Mouse (Mus musculus) neural tube, embryonic 15.5 days (tissue): Measurements from ENCODE around the gene Slc35a1. TPM values are rescaled to one million over a fixed set of nuclear protein-coding genes. Genes with fewer than 3 reads are reported as not detected.

Experiments used
- ATAC-seq: fragments of 200-750 bp; cut with Nextera tagmentation; 2 replicates; pipeline ENCODE4 v1.8.0; 2017; ENCODE audit warnings: mild to moderate bottlenecking, moderate TSS enrichment, moderate library complexity; ENCODE audit not compliant: low FRiP score
- H3K27ac ChIP-seq: fragments of 300-500 bp; sonication (generic); replicated peaks from 2 replicates; pipeline ENCODE4 v1.5.1; 2015; ENCODE audit warnings: mild to moderate bottlenecking, inconsistent platforms
- H3K27me3 ChIP-seq: fragments of 300-500 bp; sonication (generic); replicated peaks from 2 replicates; pipeline ENCODE4 v1.6.1; 2015; ENCODE audit warnings: inconsistent platforms
- H3K36me3 ChIP-seq: fragments of 300-500 bp; sonication (generic); 2 replicates; pipeline ENCODE4 v1.6.1; 2015; ENCODE audit warnings: inconsistent platforms
- H3K4me1 ChIP-seq: fragments of 300-500 bp; sonication (generic); 2 replicates; pipeline ENCODE4 v1.6.1; 2015; ENCODE audit warnings: inconsistent platforms
- H3K4me2 ChIP-seq: fragments of 300-500 bp; sonication (generic); 2 replicates; pipeline ENCODE4 v1.6.1; 2015; ENCODE audit warnings: inconsistent platforms, mild to moderate bottlenecking, moderate library complexity
- H3K4me3 ChIP-seq: fragments of 300-500 bp; sonication (generic); replicated peaks from 2 replicates; pipeline ENCODE4 v1.5.1; 2015; ENCODE audit warnings: mild to moderate bottlenecking, inconsistent platforms
- H3K9ac ChIP-seq: fragments of 300-500 bp; sonication (generic); replicated peaks from 2 replicates; pipeline ENCODE4 v1.6.1; 2015; ENCODE audit warnings: mild to moderate bottlenecking, inconsistent platforms
- H3K9me3 ChIP-seq: fragments of 300-500 bp; sonication (generic); replicated peaks from 2 replicates; pipeline ENCODE4 v1.6.1; 2016; ENCODE audit warnings: inconsistent platforms
- WGBS: fragments of 180-500 bp; shearing (Covaris S2); methylation state at CpG from one replicate; pipeline ENCODE4 v1.1.7; 2015; ENCODE audit warnings: mixed read lengths; 5-methylcytosine and 5-hydroxymethylcytosine counted together
- polyA plus RNA-seq: library from polyadenylated mRNA; unstranded; fragments of >200 nt; fragmentation: Nextera tagmentation; extraction: Ambion mirVana; gene quantifications from 2 replicates; pipeline ENCODE4 v1.2.1, GENCODE M21; 2015

Slc35a1 gene
- polyA plus RNA-seq, 1 experiment from 2014 or later, result 48.1 TPM

GRCm38 (mm10) chr4:34703029-34703428 is 15.8 kb upstream of the Slc35a1 start:
- H3K9ac ChIP-seq, result no peak overlapping the region
- H3K36me3 ChIP-seq, result no peaks in the 10 kb centered on the region
- WGBS, result 73% methylated on average over 4 of the region's 4 CpGs
- no peak overlapping the region for H3K4me3 ChIP-seq
- H3K4me2 ChIP-seq, result no peak overlapping the region
- no peaks in the 10 kb centered on the region for H3K4me1 ChIP-seq
- H3K9me3 ChIP-seq, result no peaks in the 10 kb centered on the region
- no peaks in the 10 kb centered on the region for H3K27me3 ChIP-seq
- H3K27ac ChIP-seq, result no peak overlapping the region
- no peak for ATAC-seq

GRCm38 (mm10) chr4:34702231-34702630 is 15.0 kb upstream of the Slc35a1 start:
- Histone ChIP-seq H3K4me3 (no peak overlapping the region), H3K27me3 (no peaks in the 10 kb centered on the region), H3K4me2 (no peak overlapping the region), H3K9me3 (no peaks in the 10 kb centered on the region), H3K27ac (no peak overlapping the region), H3K4me1 (no peaks in the 10 kb centered on the region), H3K36me3 (no peaks in the 10 kb centered on the region), H3K9ac (no peak overlapping the region)
- ATAC-seq, result no peak
- WGBS, result 97% methylated on average over 11 of the region's 11 CpGs

- Histone ChIP-seq H3K4me3 (no peak overlapping the region), H3K27me3 (no peaks in the 10 kb centered on the region), H3K9ac (no peak overlapping the region), H3K4me1 (no peaks in the 10 kb centered on the region), H3K9me3 (no peaks in the 10 kb centered on the region), H3K27ac (no peak overlapping the region), H3K36me3 (no peaks in the 10 kb centered on the region), H3K4me2 (no peak overlapping the region)
- WGBS, result 51% methylated on average over 5 of the region's 5 CpGs
- no peak for ATAC-seq
Observed at GRCm38 (mm10) chr4:34701528-34701927, 14.3 kb upstream of the Slc35a1 start.

- no peaks in the 10 kb centered on the region for H3K27me3 ChIP-seq
- H3K9ac ChIP-seq, result no peak overlapping the region
- peaks cover 10% of the 10 kb centered on the region for H3K4me1 ChIP-seq
- ATAC-seq, result no peak
- no peak overlapping the region for H3K4me3 ChIP-seq
- WGBS, result 78% methylated on average over 3 of the region's 3 CpGs
- H3K27ac ChIP-seq, result peak overlapping the region; percentile 48
- no peaks in the 10 kb centered on the region for H3K36me3 ChIP-seq
- H3K4me2 ChIP-seq, result peak overlapping the region; percentile 61
- no peaks in the 10 kb centered on the region for H3K9me3 ChIP-seq
Observed at GRCm38 (mm10) chr4:34688021-34688420, 783 bp upstream of the Slc35a1 start.

- Histone ChIP-seq H3K4me2 (no peak overlapping the region), H3K4me1 (no peaks in the 10 kb centered on the region), H3K9ac (no peak overlapping the region), H3K27me3 (no peaks in the 10 kb centered on the region), H3K9me3 (no peaks in the 10 kb centered on the region), H3K36me3 (peaks cover 28% of the 10 kb centered on the region), H3K27ac (no peak overlapping the region), H3K4me3 (no peak overlapping the region)
- WGBS, result 89% methylated on average over 5 of the region's 5 CpGs
- ATAC-seq, result no peak
Observed at GRCm38 (mm10) chr4:34680530-34680929, 6.7 kb downstream of the Slc35a1 start.

GRCm38 (mm10) chr4:34673721-34674120 is 13.5 kb downstream of the Slc35a1 start:
- no peaks in the 10 kb centered on the region for H3K4me1 ChIP-seq
- no peak overlapping the region for H3K4me2 ChIP-seq
- no peaks in the 10 kb centered on the region for H3K27me3 ChIP-seq
- peaks cover 38% of the 10 kb centered on the region for H3K36me3 ChIP-seq
- no peaks in the 10 kb centered on the region for H3K9me3 ChIP-seq
- 92% methylated on average over 5 of the region's 5 CpGs for WGBS
- H3K4me3 ChIP-seq, result no peak overlapping the region
- ATAC-seq, result no peak
- no peak overlapping the region for H3K27ac ChIP-seq
- H3K9ac ChIP-seq, result no peak overlapping the region

- peaks cover 59% of the 10 kb centered on the region for H3K36me3 ChIP-seq
- 96% methylated on average over 5 of the region's 5 CpGs for WGBS
- no peak overlapping the region for H3K27ac ChIP-seq
Observed at GRCm38 (mm10) chr4:34667923-34668322, 19.3 kb downstream of the Slc35a1 start.

GRCm38 (mm10) chr4:34661927-34662326 is 25.3 kb downstream of the Slc35a1 start:
- no peak overlapping the region for H3K9ac ChIP-seq
- WGBS, result 83% methylated on average over 6 of the region's 6 CpGs
- H3K27me3 ChIP-seq, result no peaks in the 10 kb centered on the region
- H3K4me3 ChIP-seq, result no peak overlapping the region
- H3K4me2 ChIP-seq, result no peak overlapping the region
- no peak overlapping the region for H3K27ac ChIP-seq
- no peak for ATAC-seq
- H3K36me3 ChIP-seq, result peaks cover 83% of the 10 kb centered on the region
- no peaks in the 10 kb centered on the region for H3K4me1 ChIP-seq
- H3K9me3 ChIP-seq, result no peaks in the 10 kb centered on the region

More at GRCm38 (mm10) chr4:34667923-34668322, 19.3 kb downstream of the Slc35a1 start:
- no peaks in the 10 kb centered on the region for H3K4me1 ChIP-seq
- H3K9me3 ChIP-seq, result no peaks in the 10 kb centered on the region
- no peaks in the 10 kb centered on the region for H3K27me3 ChIP-seq
- H3K4me2 ChIP-seq, result no peak overlapping the region
- H3K4me3 ChIP-seq, result no peak overlapping the region
- no peak for ATAC-seq
- H3K9ac ChIP-seq, result no peak overlapping the region

- Histone ChIP-seq H3K9ac (no peak overlapping the region), H3K4me2 (no peak overlapping the region), H3K27ac (no peak overlapping the region), H3K36me3 (peaks cover 83% of the 10 kb centered on the region), H3K4me1 (no peaks in the 10 kb centered on the region), H3K4me3 (no peak overlapping the region), H3K9me3 (no peaks in the 10 kb centered on the region), H3K27me3 (no peaks in the 10 kb centered on the region)
- ATAC-seq, result no peak
- WGBS, result 97% methylated on average over 2 of the region's 2 CpGs
Observed at GRCm38 (mm10) chr4:34661514-34661913, 25.7 kb downstream of the Slc35a1 start.

- H3K4me3 ChIP-seq, result no peak overlapping the region
- WGBS, result 95% methylated on average over 2 of the region's 2 CpGs
- H3K4me1 ChIP-seq, result no peaks in the 10 kb centered on the region
- no peaks in the 10 kb centered on the region for H3K27me3 ChIP-seq
- no peak for ATAC-seq
- no peaks in the 10 kb centered on the region for H3K9me3 ChIP-seq
- peaks cover 81% of the 10 kb centered on the region for H3K36me3 ChIP-seq
- H3K9ac ChIP-seq, result no peak overlapping the region
- no peak overlapping the region for H3K4me2 ChIP-seq
- no peak overlapping the region for H3K27ac ChIP-seq
Observed at GRCm38 (mm10) chr4:34659012-34659411, 28.2 kb downstream of the Slc35a1 start.

GRCm38 (mm10) chr4:34656101-34656500 is 31.1 kb downstream of the Slc35a1 start:
- Histone ChIP-seq H3K27me3 (no peaks in the 10 kb centered on the region), H3K27ac (no peak overlapping the region), H3K4me2 (no peak overlapping the region), H3K4me1 (no peaks in the 10 kb centered on the region), H3K4me3 (no peak overlapping the region), H3K36me3 (peaks cover 76% of the 10 kb centered on the region), H3K9me3 (no peaks in the 10 kb centered on the region), H3K9ac (no peak overlapping the region)
- ATAC-seq, result no peak
- WGBS, result 97% methylated on average over 10 of the region's 10 CpGs

GRCm38 (mm10) chr4:34653179-34653578 is 34.1 kb downstream of the Slc35a1 start:
- Histone ChIP-seq H3K27ac (no peak overlapping the region), H3K9ac (no peak overlapping the region), H3K27me3 (no peaks in the 10 kb centered on the region), H3K4me2 (no peak overlapping the region), H3K9me3 (no peaks in the 10 kb centered on the region), H3K36me3 (peaks cover 56% of the 10 kb centered on the region), H3K4me1 (no peaks in the 10 kb centered on the region), H3K4me3 (no peak overlapping the region)
- 97% methylated on average over 7 of the region's 7 CpGs for WGBS
- ATAC-seq, result no peak

GRCm38 (mm10) chr4:34644779-34645178 is 42.5 kb downstream of the Slc35a1 start:
- no peak for ATAC-seq
- peaks cover 54% of the 10 kb centered on the region for H3K36me3 ChIP-seq

More at GRCm38 (mm10) chr4:34644779-34645178, 42.5 kb downstream of the Slc35a1 start:
- no peak overlapping the region for H3K4me2 ChIP-seq
- H3K9me3 ChIP-seq, result no peaks in the 10 kb centered on the region
- H3K9ac ChIP-seq, result no peak overlapping the region
- H3K27ac ChIP-seq, result no peak overlapping the region
- H3K4me1 ChIP-seq, result no peaks in the 10 kb centered on the region
- H3K4me3 ChIP-seq, result no peak overlapping the region
- H3K27me3 ChIP-seq, result no peaks in the 10 kb centered on the region
